Mouse (Mus musculus) lung, postnatal 10 days (tissue): ENCODE measurements at regions not wholly inside any gene's neighbourhood (a gene's known extent, or its start where the extent isn't known, plus 50 kb on each side); places are given as distances from the start of the nearest gene placed in this dataset.
A peak's percentile ranks its signal among the peaks of the same experiment; 100 is the strongest.

Experiments used
- DNase-seq: peaks from one replicate; pipeline ENCODE4 v3.0.0; 2021

DNA sequence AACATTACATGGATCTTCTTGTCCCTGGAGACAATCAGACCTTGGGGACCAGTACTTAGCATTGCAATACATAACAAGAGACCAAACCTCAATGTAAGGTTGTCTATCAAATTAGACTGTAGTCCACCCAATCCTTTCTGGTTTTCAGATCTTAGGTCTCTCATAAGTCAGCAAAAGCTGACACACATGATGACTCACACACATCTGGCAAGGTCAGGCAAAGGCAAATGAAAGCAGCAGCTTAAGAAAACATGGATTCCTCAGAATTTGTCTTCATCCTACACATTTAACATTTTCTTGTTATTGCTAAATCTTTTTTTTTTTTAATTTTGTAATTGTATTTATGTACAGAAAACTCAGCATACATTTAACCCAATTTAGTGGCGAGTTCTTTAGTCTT lies 52.0 kb downstream of the Gm11983 start:
- DNase-seq = no peak

DNA sequence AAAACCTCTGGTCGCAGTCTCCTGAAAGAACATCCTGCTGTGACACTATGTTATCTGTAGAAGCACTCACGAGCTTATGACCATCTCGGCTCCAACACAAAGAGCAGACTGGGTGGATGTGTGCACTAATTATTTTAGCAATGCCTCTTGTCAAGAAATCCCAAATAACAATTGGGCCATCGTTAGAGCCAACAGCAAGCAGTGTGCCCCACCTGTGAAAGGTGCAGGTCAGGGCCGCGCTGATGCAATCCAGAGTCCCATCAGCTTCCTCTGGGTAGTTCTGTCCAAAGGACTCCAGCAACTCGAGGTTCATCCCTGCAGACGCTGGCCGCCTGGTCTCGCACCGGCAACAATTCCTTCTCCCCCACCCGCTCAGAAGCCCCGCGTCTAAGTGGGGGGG lies 54.6 kb downstream of the Gm11983 start:
- DNase-seq = no peak

DNA sequence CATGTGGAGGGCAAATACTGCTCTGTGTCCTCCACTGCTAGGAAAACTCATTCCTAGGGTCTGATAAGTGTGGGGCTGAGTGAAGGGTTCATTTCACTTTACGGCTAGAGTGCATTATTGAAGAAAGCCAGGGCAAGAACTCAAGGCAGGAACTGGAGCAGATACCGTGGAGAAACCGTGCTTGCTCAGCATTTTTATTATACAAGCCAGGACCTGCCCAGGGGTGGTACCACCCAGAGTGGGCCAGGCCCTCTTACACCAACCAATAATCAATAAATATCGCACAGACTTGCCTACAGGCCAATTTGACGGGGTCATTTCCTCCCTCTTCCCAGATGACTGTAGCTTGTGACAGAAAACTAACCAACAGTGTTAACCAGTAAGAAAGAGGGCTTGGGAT lies 57.7 kb downstream of the Gm11983 start:
- no peak for DNase-seq

DNA sequence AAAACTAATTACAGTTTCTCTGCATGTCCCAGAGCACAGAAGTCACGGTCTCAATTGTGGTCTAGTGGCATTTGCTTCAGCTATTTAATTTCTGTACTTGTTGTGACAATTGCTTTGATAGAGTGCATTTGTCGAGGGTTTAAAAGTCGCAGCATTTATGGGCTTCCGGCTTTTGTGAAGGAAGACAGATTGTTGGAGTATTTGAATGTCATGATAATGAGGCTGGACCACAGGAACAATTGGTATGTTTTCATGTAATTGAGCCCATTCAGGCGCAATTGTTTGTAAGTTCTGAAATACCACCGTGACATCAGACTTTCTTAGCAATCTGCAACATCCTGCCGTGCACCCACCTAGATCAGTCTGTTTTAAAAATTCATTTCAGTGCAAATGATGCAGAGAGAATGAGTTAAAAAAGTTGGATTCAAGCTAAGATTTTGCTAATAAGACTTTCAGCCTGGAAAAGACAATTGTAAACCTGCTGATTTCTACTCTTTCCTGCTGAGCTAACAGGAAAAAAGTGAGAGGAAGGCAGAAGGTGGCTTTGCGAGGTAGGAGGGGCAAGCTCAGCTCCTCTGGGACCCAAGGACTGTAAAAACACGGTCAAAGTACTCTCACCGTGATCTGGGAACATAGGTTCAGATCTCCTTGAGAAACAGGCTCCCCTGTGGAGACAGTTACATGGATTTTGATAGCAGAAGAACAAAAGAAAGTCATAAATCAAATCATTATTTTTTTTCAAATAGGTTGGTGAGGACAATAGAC lies 58.7 kb downstream of the Gm11983 start:
- DNase-seq = no peak

DNA sequence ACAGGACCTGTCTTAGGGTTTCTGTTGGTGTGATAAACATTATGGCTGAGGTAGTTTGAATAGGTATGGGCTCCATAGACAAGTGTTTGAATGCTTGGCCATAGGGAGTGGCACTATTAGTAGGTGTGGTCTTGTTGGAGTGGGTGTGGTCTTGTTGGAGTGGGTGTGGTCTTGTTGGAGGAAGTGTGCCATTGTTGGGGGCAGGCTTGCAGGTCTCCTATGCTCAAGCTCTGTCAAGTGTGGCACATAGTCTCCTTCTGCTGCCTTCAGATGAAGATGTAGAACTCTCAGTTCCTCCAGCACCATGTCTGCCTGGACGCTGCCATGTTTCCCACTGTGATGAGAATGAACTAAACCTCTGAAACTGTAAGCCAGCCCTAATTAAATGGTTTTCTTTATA lies 59.9 kb downstream of the Gm11983 start:
- DNase-seq = no peak

DNA sequence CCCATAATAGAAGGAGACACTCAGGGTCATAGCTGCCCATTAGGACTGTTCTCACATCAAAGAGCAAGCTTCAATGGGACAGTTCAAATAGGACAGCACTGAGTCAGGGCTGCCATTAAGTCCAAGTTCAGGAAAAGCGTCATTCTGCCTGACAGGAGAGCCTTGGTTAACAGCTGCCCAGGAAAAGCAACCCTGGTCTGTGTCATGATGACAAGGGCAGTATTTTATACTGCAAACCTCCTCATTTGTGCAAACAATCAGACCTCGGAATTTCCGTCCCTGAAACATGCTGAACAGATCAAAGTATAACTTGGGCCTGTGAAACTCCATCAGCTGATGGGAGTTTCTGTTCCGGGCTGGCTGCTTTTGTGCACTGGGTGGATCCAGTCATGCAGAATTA lies 62.8 kb downstream of the Gm11983 start:
- no peak for DNase-seq

DNA sequence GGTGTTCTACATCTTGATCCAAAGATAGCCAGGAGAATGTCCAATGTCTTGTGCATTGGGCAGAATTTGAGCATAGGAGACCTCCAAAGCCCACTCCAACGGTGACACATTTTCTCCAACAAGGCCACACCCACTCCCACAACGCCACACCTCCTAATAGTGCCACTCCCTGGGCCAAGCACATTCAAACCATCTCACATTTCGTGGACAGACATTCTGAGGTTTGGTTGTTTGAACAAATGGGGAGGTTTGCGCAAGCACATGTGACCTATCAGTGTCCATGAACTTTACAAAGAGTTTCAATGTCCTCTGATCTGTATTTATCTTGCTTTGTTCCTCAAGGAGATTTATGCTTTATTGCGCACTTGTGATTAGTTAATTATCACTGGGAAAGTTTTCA lies 63.5 kb downstream of the Gm11983 start:
- no peak for DNase-seq

DNA sequence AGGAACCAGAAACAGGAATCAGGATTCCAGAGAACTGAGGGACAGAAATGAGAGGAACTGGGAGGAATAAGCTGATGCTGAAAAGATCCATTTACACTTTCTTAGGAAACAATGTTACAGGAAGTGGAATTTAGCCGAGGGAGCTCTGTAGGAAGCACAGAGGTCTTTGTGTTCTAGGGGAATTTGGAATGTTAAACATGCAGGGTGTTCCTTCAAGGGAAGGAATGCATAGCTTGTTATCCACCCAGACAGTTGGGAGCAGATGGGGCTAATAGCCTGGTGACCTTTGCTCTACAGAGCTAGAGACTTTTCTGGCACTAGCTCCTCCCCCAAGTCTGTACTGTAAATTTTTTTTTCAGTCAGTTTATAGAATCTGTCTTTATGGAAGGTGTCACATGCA lies 64.1 kb downstream of the Gm11983 start:
- DNase-seq = no peak

DNA sequence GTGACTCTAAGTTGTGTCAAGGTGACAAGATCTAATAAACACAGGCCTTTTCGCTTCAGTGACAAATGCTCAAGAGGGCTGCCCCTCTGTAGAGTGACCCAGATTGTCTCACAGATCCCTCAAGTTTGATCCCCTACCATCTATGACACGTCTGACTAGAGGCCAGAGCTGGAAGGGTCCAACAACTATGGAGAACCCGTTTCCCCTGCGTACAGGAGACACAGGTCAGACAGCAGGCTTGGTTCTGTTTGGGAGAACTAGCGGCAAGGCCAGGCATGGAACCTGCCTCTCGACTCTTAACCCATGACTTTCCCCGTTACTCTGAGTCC lies 68.1 kb downstream of the Gm11983 start:
- DNase-seq = no peak

DNA sequence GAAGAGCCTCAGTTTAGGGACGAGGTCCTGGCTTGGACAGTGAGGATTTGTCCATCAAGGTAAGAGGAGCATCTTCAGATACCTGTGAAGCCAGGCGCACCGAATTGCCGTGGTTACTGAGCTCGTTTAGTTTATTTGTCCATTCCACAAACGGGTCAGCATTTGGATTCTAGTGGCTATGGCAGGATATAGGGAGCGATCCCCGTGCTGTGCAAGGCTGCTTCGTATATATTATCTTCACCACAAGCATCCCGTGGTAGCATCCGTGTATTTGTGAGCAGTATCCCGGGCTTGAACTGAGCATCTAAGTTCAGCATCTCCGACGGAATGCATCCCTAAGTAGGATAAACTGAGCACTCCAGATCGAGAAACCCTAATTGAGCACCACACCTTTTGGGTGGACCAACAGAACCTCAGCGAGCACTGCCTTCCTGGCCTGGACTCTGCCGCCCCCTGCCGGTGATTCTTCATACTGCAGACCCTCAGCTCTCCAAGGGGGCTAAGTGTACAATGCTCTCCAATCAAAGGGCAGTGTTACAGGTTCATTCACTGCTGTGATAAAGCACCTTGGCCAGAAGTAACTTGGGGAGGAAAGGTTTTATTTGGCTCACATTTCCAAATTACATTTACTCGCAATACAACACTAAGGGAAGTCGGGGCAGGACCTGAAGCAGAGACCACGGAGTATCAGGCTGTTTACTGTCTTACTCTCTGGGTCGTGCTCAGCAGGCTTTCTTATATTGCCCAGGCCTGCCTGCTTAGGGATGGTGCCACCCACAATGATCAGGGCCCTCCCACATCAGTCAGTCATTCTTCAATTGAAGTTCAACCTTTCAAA lies 68.6 kb downstream of the Gm11983 start:
- DNase-seq = peak; percentile 71

DNA sequence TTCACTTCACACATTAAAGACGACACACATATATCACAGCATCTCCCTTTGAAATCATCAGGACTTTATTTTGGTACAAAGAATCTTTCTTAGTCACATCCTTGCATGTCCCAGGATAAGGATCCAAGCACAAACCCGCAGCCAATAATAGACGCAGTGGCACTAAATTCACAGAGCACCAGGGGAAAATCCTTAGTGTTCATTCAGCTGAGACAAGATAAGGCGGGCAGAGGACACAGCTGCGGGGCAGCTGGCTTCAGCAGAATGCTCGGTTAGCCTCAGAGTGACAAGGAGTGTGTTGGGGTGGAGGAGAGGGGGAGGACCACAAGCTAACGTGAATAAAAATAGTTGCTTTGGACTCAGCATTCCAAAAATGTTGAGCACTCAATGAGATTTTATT lies 70.7 kb downstream of the Gm11983 start:
- no peak for DNase-seq

DNA sequence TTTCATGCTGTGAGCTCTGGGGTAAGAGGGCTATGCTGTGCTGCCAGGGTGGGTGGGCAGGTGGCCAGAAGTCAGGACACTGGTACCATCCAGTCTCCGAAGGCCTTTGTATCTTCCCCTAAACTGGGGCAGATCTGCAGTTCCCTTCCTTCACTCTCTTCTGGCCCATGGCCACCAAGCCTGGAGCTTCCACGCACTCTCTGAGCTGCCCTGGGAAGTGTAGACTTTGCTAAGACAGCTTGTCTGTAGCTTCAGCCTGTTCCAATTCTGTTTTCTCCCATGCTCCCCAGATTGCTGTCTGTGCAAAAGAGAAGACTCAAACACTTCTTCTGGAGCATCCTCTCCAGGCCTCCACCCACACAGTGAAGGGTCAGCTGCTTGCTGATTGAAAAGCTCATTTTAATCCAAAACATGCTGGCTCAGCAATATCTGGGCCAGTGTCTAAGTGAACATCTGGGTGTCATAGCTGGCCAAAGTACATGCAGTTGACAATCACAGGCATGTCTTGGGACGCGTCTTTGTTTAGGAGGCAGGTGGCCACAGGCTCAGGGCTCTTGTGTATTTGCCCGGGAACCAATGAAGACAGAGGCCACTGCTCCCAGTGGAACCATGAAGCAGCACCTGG lies 72.0 kb downstream of the Gm11983 start:
- no peak for DNase-seq

DNA sequence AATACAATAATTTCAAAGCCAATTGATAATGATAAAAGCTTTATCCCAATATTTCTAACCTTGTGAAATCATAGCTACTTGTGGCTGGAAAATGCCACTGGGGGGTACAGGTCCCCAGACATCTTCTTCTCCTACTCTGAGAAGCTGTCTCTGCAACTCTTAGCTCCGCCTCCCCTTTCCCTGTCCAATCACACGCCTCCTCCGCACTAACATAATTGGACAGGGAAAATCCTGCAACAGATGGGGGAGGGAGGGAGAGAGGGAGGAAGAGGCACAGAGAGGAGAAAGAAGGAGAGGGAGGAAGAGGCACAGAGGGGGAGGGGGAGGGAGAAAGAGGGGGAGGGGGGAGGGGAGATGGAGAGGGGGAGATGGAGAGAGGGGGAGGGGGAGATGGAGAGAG lies 73.3 kb downstream of the Gm11983 start:
- DNase-seq = no peak

DNA sequence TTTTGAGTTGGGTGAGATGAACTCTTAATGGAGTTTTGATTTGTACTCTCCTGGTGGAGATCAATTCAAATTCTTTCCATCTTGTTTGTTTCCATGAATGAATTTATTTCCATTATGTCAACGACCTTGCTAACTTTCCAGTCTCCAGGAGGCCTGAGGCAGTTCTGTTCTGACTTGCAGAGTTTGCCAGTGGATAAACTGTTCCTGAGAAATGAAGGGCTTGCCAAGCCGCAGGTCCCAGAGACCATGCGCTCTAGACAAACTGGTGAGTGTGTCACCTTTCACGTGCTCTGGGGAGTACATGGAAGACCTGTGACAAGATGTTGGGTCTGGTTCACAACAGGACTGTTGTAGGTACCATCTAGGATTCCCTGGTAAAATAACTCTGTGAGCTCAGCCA lies 74.5 kb downstream of the Gm11983 start:
- no peak for DNase-seq

DNA sequence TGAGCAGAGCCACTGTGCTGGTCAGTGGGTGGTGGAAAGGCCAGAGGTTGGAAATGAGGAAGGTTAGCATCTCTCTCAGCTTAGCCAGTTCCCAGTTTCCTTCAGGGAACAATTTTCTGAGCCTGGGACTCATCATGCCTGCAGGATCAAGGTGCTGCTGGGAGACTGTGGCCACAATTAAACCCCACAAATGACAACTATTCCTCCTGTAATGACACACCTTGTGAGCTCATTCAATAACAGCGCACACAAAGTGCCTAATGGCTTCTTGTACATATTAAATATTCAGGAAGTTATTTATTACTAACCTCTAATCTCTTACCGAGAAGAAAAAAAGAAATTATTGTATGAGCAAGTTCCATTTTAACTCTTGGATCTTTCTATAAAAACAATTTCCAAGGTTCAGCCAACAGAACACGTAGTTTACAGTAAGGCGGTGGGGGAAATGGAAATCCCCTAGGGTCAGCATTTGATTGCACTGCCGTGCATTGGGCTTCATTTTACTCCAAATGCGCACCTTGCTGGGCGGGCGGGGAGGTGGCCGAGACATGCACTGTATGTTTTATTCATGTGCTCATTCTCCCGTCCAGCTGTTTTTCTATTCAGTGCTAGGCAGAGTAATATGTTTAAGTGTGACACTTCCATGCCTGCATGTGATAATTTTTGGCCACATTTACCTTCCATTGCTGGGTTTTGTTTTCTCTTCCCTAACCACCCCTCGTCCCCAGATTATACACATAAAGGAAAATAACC lies 75.4 kb downstream of the Gm11983 start:
- DNase-seq = no peak

DNA sequence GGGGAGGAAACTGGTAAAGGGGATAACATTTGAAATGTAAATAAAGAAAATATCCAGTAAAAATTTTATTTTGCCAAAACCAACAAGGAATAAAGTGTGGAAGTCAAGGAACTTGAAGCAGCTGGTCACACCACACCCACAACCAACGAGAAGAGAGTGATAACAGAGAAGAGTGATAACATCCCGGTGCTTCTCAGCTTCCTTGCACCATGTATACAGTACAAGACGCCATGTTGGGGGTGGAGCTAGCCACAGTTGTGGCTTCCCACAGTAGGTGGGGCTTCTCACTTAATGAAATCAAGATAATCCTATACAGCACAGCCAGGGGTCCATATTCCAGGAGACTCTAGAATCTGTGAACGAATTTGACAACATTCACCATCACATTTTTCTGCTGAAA lies 77.9 kb downstream of the Gm11983 start:
- no peak for DNase-seq

DNA sequence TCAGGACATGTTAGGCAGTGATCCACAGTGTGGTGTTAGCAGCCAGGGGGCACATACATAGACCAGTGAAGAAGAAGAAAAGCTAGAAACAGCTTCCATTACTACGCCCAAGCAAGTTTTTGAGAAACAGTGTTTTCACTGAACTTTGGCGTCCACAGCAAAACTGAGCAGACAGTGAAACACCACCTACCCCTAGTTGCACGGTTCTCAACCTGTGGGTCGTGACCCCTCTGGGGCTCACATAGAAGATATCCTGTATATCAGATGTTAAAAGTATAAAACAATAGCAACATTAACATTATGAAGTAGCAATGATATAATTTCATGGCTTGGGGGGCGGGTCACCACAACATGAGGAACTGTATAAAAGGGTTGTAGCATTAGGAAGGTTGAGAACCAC lies 81.1 kb downstream of the Ramp3 start:
- DNase-seq = no peak

DNA sequence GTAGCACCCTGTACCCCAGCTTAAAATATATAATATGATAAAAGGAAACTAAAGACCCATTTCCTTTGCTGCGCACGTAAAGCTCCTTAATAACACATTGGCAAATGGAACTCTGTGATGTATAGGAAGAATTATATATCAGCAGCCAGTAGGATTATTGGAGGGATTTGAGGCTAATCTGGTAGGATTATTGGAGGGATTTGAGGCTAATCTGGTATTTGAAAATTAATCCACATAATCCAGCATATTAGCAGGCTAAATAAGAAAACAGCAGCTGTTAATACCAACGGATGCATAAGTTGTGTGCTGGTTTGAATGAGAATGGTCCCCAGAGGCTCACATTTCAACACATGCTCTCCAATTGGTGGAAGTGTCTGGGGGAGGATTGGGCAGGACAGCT lies 80.3 kb downstream of the Ramp3 start:
- no peak for DNase-seq

DNA sequence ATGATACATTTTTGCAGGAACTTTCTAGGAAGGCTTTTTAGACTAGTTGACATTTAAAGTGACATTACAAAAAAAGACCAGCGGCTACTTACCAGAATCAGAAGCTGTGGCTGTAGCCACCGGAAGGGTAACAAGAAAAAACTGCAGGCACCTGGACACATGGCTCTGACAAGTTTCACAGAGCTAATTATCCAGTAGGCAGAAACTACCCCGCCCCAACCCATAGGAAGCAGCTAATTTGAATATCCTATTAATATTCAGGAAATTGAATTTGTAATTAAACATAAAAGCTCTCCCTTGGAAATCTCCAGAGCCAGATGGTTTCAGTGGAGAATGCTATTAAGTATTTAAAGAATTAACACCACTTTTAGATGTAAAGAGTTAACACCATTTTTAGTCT lies 79.8 kb downstream of the Ramp3 start:
- no peak for DNase-seq

DNA sequence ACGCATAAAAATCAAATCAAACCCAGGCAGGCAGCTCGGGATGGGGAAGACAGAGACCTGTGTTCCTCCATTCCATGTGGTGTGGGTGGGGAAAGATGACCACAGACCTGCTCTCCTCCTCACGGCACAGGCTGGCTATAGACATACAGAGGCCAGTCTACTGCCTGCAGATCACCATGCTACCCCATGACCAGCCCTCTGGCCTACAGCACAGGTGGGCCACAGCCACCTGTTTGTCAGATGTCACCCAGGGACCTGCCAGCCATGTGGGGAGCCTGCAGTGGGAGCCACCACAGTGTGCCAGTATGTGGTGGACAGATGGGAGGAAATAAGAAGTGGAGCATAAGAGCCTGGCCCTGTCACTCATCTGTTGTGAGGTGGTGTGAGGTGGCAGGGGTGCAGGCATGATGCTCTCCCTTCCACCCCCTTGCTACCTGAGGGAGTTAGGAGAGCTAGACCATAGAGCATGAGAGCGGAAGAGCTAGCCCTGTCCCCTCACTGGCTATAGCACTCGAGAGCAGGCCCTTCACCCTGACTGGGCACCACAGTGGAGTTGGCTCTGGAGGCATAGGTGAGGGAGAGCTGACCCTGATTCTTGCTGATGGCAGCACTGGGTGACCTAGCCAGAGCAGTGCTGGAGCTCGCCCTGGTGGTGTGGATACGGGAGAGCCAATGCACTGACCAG lies 76.6 kb downstream of the Ramp3 start:
- DNase-seq = no peak

DNA sequence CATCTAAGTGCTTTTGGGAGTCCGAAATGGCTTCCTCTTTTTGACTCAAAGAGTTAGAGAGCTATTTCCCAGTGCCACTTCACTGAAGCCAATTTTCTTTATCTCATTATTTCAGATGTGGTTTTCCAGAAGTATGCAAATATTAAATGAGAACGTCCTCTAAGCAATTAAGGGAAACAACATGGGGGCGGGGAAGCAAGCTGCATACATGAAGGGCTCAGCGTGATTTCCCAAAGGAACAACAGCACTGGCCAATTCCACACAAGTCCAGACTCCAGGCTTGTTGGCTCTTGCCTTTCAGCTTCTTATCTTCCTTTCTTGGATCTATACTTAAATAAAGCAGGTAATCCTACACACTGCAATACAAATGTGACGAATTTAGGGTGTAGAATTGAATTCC lies 73.2 kb downstream of the Ramp3 start:
- no peak for DNase-seq
